Mouse (Mus musculus): ENCODE data around the gene Riox1.

DNA sequence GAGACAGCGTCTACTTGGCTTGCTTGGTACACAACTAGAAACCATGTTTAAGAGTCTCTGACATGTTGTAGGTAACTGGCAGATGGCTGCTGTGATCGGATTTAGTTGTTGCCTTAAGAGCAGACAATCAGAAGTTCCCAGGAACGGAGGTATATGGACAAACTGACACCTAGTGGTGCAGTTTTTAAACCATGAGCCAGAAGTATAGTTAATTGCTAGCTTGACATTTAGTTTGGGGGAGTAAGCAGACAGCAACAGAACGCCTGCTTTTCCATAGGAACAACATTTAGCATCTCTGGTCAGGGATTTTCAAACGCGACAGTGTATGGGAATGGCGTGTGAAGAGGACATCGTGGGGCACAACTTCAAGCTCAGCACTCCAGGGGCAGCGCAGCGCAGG is 12.8 kb upstream of the Riox1 start:
- TF ChIP-seq GATA1 (IDR thresholded peaks at IDR 0.05; ENCODE audit: low read length) (no peak), TAL1 (IDR thresholded peaks at IDR 0.05; ENCODE audit: low read length) (no peak)

All from erythroblast, embryonic 14.5 days (primary cell).